Mouse (Mus musculus) MEL (cell line): ENCODE data around the gene Fer1l4. TPM values are rescaled to one million over a fixed set of nuclear protein-coding genes. Genes with fewer than 3 reads are reported as not detected.

Experiments used
- DNase-seq: peaks from one replicate; pipeline ENCODE4 v3.0.0; 2011; ENCODE audit warnings: low read depth, low spot score
- H3K27ac ChIP-seq: 2 replicates; pipeline ENCODE4 v1.5.1; 2012; ENCODE audit warnings: low read depth, mild to moderate bottlenecking, control low read depth, low read length, moderate library complexity; ENCODE audit not compliant: control insufficient read depth
- H3K27me3 ChIP-seq, 2 experiments: fragments of 150-350 bp in 1 of 2; sonication (generic) in 1 of 2; 2 replicates each; pipeline ENCODE4 v1.6.1; 2012; ENCODE audit warnings: low read length in 2 of 2, mild to moderate bottlenecking in 2 of 2, improper control_type of control experiment in 1 of 2, moderate library complexity in 1 of 2; ENCODE audit not compliant: insufficient read depth in 2 of 2, control insufficient read depth in 1 of 2
- H3K36me3 ChIP-seq, 2 experiments: 2 replicates each; pipeline ENCODE4 v1.6.1; 2012 to 2014; ENCODE audit warnings: low read length in 2 of 2, improper control_type of control experiment in 1 of 2, inconsistent platforms in 1 of 2, mild to moderate bottlenecking in 1 of 2; ENCODE audit not compliant: insufficient read depth in 2 of 2, control insufficient read depth in 1 of 2
- H3K4me1 ChIP-seq, 2 experiments: fragments of 150-350 bp in 1 of 2; sonication (generic) in 1 of 2; 2 replicates each; pipeline ENCODE4 v1.6.1; 2012; ENCODE audit warnings: low read length in 2 of 2, improper control_type of control experiment in 1 of 2, mild to moderate bottlenecking in 1 of 2; ENCODE audit not compliant: insufficient read depth in 2 of 2, control insufficient read depth in 1 of 2
- H3K4me3 ChIP-seq, 2 experiments: fragments of 150-350 bp in 1 of 2; sonication (generic) in 1 of 2; 2 replicates each; pipeline ENCODE4 v1.5.1; 2012; ENCODE audit warnings: low read depth in 2 of 2, low read length in 2 of 2, mild to moderate bottlenecking in 2 of 2, moderate library complexity in 2 of 2, control low read depth in 1 of 2, improper control_type of control experiment in 1 of 2; ENCODE audit not compliant: control insufficient read depth in 1 of 2, insufficient read depth in 1 of 2
- H3K79me2 ChIP-seq: 2 replicates; pipeline ENCODE4 v1.6.1; 2012; ENCODE audit warnings: mild to moderate bottlenecking, low read length, moderate library complexity; ENCODE audit not compliant: control insufficient read depth, poor library complexity, insufficient read depth
- H3K9ac ChIP-seq: 2 replicates; pipeline ENCODE4 v1.6.1; 2012; ENCODE audit warnings: low read depth, mild to moderate bottlenecking, control low read depth, low read length, moderate library complexity; ENCODE audit not compliant: control insufficient read depth, poor library complexity, severe bottlenecking
- H3K9me3 ChIP-seq: fragments of 150-350 bp; sonication (generic); replicated peaks from 2 replicates; pipeline ENCODE4 v1.6.1; 2012; ENCODE audit warnings: mild to moderate bottlenecking, low read length, improper control_type of control experiment, moderate library complexity; ENCODE audit not compliant: insufficient read depth
- E2F4 ChIP-seq: IDR thresholded peaks from 2 replicates; pipeline ENCODE4 v1.6.1; 2011; ENCODE audit warnings: low read depth, low read length, improper control_type of control experiment, borderline replicate concordance
- MAX ChIP-seq: IDR thresholded peaks from 2 replicates; pipeline ENCODE4 v1.6.1; 2011; ENCODE audit warnings: low read length, improper control_type of control experiment
- MEF2A ChIP-seq: IDR thresholded peaks from 2 replicates; pipeline ENCODE4 v1.6.1; 2014; ENCODE audit warnings: low read depth, mild to moderate bottlenecking, inconsistent platforms, low read length, improper control_type of control experiment; ENCODE audit not compliant: poor library complexity, insufficient replicate concordance, severe bottlenecking; ENCODE audit errors: extremely low read depth
- NRF1 ChIP-seq: IDR thresholded peaks from 2 replicates; pipeline ENCODE4 v1.6.1; 2014; ENCODE audit warnings: low read depth, mild to moderate bottlenecking, inconsistent platforms, low read length, improper control_type of control experiment, moderate library complexity; ENCODE audit not compliant: poor library complexity, insufficient read depth, severe bottlenecking
- POLR2AphosphoS2 ChIP-seq: IDR thresholded peaks from 2 replicates; pipeline ENCODE4 v1.6.1; 2011; ENCODE audit warnings: low read length, improper control_type of control experiment
- USF1 ChIP-seq: IDR thresholded peaks from 2 replicates; pipeline ENCODE4 v1.6.1; 2014; ENCODE audit warnings: low read depth, mild to moderate bottlenecking, inconsistent platforms, low read length, improper control_type of control experiment, moderate library complexity
- ZC3H11A ChIP-seq: IDR thresholded peaks from 2 replicates; pipeline ENCODE4 v1.6.1; 2012; ENCODE audit warnings: low read depth, mild to moderate bottlenecking, inconsistent platforms, low read length, improper control_type of control experiment
- ZNF384 ChIP-seq: IDR thresholded peaks from 2 replicates; pipeline ENCODE4 v1.6.1; 2012; ENCODE audit warnings: low read depth, mild to moderate bottlenecking, inconsistent platforms, low read length, improper control_type of control experiment
- polyA plus RNA-seq, 2 experiments: library from polyadenylated mRNA; stranded (reverse) in 1 of 2; unstranded in 1 of 2; fragments of >175 nt in 1 of 2; fragments of >200 nt in 1 of 2; gene quantifications; 2 replicates each; pipeline versions ENCODE4 v1.2.1 to v1.2.4; 2012; ENCODE audit warnings: low replicate concordance in 2 of 2, low read depth in 1 of 2; ENCODE audit not compliant: insufficient read length in 2 of 2, insufficient read depth in 1 of 2, missing spikeins in 1 of 2
- total RNA-seq: library from RNA; depleted of rRNA; stranded (reverse); fragments of 300-350 nt; gene quantifications from 2 replicates; pipeline ENCODE4 v1.2.3, GENCODE M21; 2012

Fer1l4 gene
- total and polyA plus RNA-seq, 3 experiments = 0.04 to 0.07 TPM; not detected in 1

GRCm38 (mm10) chr2:156089799-156090198 is 37.1 kb upstream of the Fer1l4 start:
- Histone ChIP-seq H3K9me3 (no peaks in the 10 kb centered on the region), H3K27ac (no peak overlapping the region)
- TF ChIP-seq ZC3H11A (no peak), MAX (no peak), USF1 (no peak), POLR2AphosphoS2 (no peak)
- TF ChIP-seq, all 39 proteins: peak for 0
- Histone ChIP-seq H3K36me3 (peaks cover 2% of the 10 kb centered on the region in 2 experiments; a peak in 3 of 4 replicates), H3K79me2 (no peaks in the 10 kb centered on the region; the same call in 1 of the 2 replicates), H3K27me3 (no peaks in the 10 kb centered on the region), H3K9ac (no peak overlapping the region), H3K4me3 (no peak overlapping the region), H3K4me1 (no peaks in the 10 kb centered on the region; a peak in 1 of 4 replicates)
- no peak for DNase-seq

- H3K27me3 ChIP-seq = no peaks in the 10 kb centered on the region
- DNase-seq = no peak
- no peaks in the 10 kb centered on the region for H3K79me2 ChIP-seq
- peaks cover 2 to 3% of the 10 kb centered on the region in 2 experiments; a peak in 3 of 4 replicates for H3K36me3 ChIP-seq
- no peaks in the 10 kb centered on the region; a peak in 1 of 4 replicates for H3K4me1 ChIP-seq
- no peaks in the 10 kb centered on the region for H3K9me3 ChIP-seq
- H3K4me3 ChIP-seq = no peak overlapping the region
- H3K9ac ChIP-seq = no peak overlapping the region
- no peak overlapping the region for H3K27ac ChIP-seq
- TF ChIP-seq E2F4 = no peak
- no peak for TF ChIP-seq NRF1
- peak; percentile 52; the same call in 1 of the 2 replicates for TF ChIP-seq POLR2AphosphoS2
Observed at GRCm38 (mm10) chr2:156087391-156088110, 34.8 kb upstream of the Fer1l4 start.

GRCm38 (mm10) chr2:156084541-156084940 is 31.8 kb upstream of the Fer1l4 start:
- no peaks in the 10 kb centered on the region for H3K27me3 ChIP-seq
- H3K9ac ChIP-seq = no peak overlapping the region
- H3K27ac ChIP-seq = no peak overlapping the region
- H3K4me1 ChIP-seq = no peaks in the 10 kb centered on the region; a peak in 1 of 4 replicates
- no peaks in the 10 kb centered on the region for H3K9me3 ChIP-seq
- peaks cover 0 to 3% of the 10 kb centered on the region in 2 experiments; a peak in 2 of 4 replicates for H3K36me3 ChIP-seq
- H3K79me2 ChIP-seq = no peaks in the 10 kb centered on the region
- H3K4me3 ChIP-seq = no peak overlapping the region
- no peak for DNase-seq
- TF ChIP-seq MEF2A (no peak), ZNF384 (0 out of 2 replicates have a peak, but pooled peaks have one; percentile 43)
